Mouse (Mus musculus): Measurements from ENCODE around the gene Trp53bp1. TPM values are rescaled to one million over a fixed set of nuclear protein-coding genes. Genes with fewer than 3 reads are reported as not detected.

The Trp53bp1 gene
- polyA plus RNA-seq, 1 experiment, result 13.3 TPM

- Histone ChIP-seq H3K79me2 (ENCODE audit: control insufficient read depth, insufficient read depth) (no peaks in the 10 kb centered on the region), H3ac (ENCODE audit: control insufficient read depth, insufficient read length, low read depth) (no peak overlapping the region), H3K27me3 (ENCODE audit: control insufficient read depth, insufficient read depth, insufficient read length) (no peaks in the 10 kb centered on the region), H3K36me3 (ENCODE audit: control insufficient read depth, insufficient read depth) (peaks cover 40% of the 10 kb centered on the region), H3K4me3 (ENCODE audit: insufficient read depth, poor library complexity, severe bottlenecking) (no peak overlapping the region), H3K79me3 (ENCODE audit: low read depth) (no peaks in the 10 kb centered on the region)
- no peak for TF ChIP-seq MYOG (IDR thresholded peaks at IDR 0.05; ENCODE audit: control insufficient read depth, extremely low read depth, insufficient read length)
- TF ChIP-seq CTCF (IDR thresholded peaks at IDR 0.05; ENCODE audit: control insufficient read depth, insufficient read depth, insufficient read length), result no peak
- TF ChIP-seq MAX (IDR thresholded peaks at IDR 0.05), result no peak
- no peak for TF ChIP-seq FOSL1 (IDR thresholded peaks at IDR 0.05; ENCODE audit: insufficient read depth, low read length, poor library complexity, severe bottlenecking)
- TF ChIP-seq CEBPB (IDR thresholded peaks at IDR 0.05; ENCODE audit: low read depth), result no peak
- TF ChIP-seq MYOD1 (IDR thresholded peaks at IDR 0.05; ENCODE audit: control insufficient read depth, insufficient read length, low read depth), result no peak
- no peak for TF ChIP-seq USF1 (IDR thresholded peaks at IDR 0.05; ENCODE audit: low read depth)
Measured at GRCm38 (mm10) chr2:121239426-121239825, 31.8 kb downstream of the Trp53bp1 start.

- H3ac ChIP-seq (ENCODE audit: control insufficient read depth, insufficient read length, low read depth), result no peak overlapping the region
- peaks cover 45% of the 10 kb centered on the region for H3K36me3 ChIP-seq (ENCODE audit: control insufficient read depth, insufficient read depth)
- no peak overlapping the region for H3K4me3 ChIP-seq (ENCODE audit: insufficient read depth, poor library complexity, severe bottlenecking)
- no peak for TF ChIP-seq CTCF (IDR thresholded peaks at IDR 0.05; ENCODE audit: control insufficient read depth, insufficient read depth, insufficient read length)
- TF ChIP-seq MAX (IDR thresholded peaks at IDR 0.05), result no peak
- no peak for TF ChIP-seq USF1 (IDR thresholded peaks at IDR 0.05; ENCODE audit: low read depth)
- no peak for TF ChIP-seq FOSL1 (IDR thresholded peaks at IDR 0.05; ENCODE audit: insufficient read depth, low read length, poor library complexity, severe bottlenecking)
- TF ChIP-seq MYOG (IDR thresholded peaks at IDR 0.05; ENCODE audit: control insufficient read depth, extremely low read depth, insufficient read length), result no peak
- no peak for TF ChIP-seq MYOD1 (IDR thresholded peaks at IDR 0.05; ENCODE audit: control insufficient read depth, insufficient read length, low read depth)
- no peak for TF ChIP-seq CEBPB (IDR thresholded peaks at IDR 0.05; ENCODE audit: low read depth)
- no peaks in the 10 kb centered on the region for H3K27me3 ChIP-seq (ENCODE audit: control insufficient read depth, insufficient read depth, insufficient read length)
- H3K79me3 ChIP-seq (ENCODE audit: low read depth), result no peaks in the 10 kb centered on the region
- no peaks in the 10 kb centered on the region for H3K79me2 ChIP-seq (ENCODE audit: control insufficient read depth, insufficient read depth)
Measured at GRCm38 (mm10) chr2:121235460-121236072, 35.6 kb downstream of the Trp53bp1 start.

GRCm38 (mm10) chr2:121228135-121228534, 43.1 kb downstream of the Trp53bp1 start:
- H3K79me2 ChIP-seq (ENCODE audit: control insufficient read depth, insufficient read depth), result no peaks in the 10 kb centered on the region
- H3K27me3 ChIP-seq (ENCODE audit: control insufficient read depth, insufficient read depth, insufficient read length), result no peaks in the 10 kb centered on the region
- H3K36me3 ChIP-seq (ENCODE audit: control insufficient read depth, insufficient read depth), result peaks cover 30% of the 10 kb centered on the region
- no peak overlapping the region for H3K4me3 ChIP-seq (ENCODE audit: insufficient read depth, poor library complexity, severe bottlenecking)
- H3ac ChIP-seq (ENCODE audit: control insufficient read depth, insufficient read length, low read depth), result no peak overlapping the region
- no peaks in the 10 kb centered on the region for H3K79me3 ChIP-seq (ENCODE audit: low read depth)
- TF ChIP-seq MAX (IDR thresholded peaks at IDR 0.05), result no peak
- TF ChIP-seq CEBPB (IDR thresholded peaks at IDR 0.05; ENCODE audit: low read depth), result no peak
- TF ChIP-seq FOSL1 (IDR thresholded peaks at IDR 0.05; ENCODE audit: insufficient read depth, low read length, poor library complexity, severe bottlenecking), result no peak
- TF ChIP-seq MYOD1 (IDR thresholded peaks at IDR 0.05; ENCODE audit: control insufficient read depth, insufficient read length, low read depth), result no peak
- no peak for TF ChIP-seq MYOG (IDR thresholded peaks at IDR 0.05; ENCODE audit: control insufficient read depth, extremely low read depth, insufficient read length)
- TF ChIP-seq CTCF (IDR thresholded peaks at IDR 0.05; ENCODE audit: control insufficient read depth, insufficient read depth, insufficient read length), result no peak
- TF ChIP-seq USF1 (IDR thresholded peaks at IDR 0.05; ENCODE audit: low read depth), result no peak

GRCm38 (mm10) chr2:121223010-121223409, 48.2 kb downstream of the Trp53bp1 start:
- no peak overlapping the region for H3ac ChIP-seq (ENCODE audit: control insufficient read depth, insufficient read length, low read depth)
- no peak overlapping the region for H3K4me3 ChIP-seq (ENCODE audit: insufficient read depth, poor library complexity, severe bottlenecking)
- H3K79me2 ChIP-seq (ENCODE audit: control insufficient read depth, insufficient read depth), result no peaks in the 10 kb centered on the region
- no peaks in the 10 kb centered on the region for H3K79me3 ChIP-seq (ENCODE audit: low read depth)
- peaks cover 38% of the 10 kb centered on the region for H3K36me3 ChIP-seq (ENCODE audit: control insufficient read depth, insufficient read depth)
- TF ChIP-seq USF1 (IDR thresholded peaks at IDR 0.05; ENCODE audit: low read depth) (no peak), MAX (IDR thresholded peaks at IDR 0.05) (no peak), CTCF (IDR thresholded peaks at IDR 0.05; ENCODE audit: control insufficient read depth, insufficient read depth, insufficient read length) (peak; percentile 20), CEBPB (IDR thresholded peaks at IDR 0.05; ENCODE audit: low read depth) (no peak), FOSL1 (IDR thresholded peaks at IDR 0.05; ENCODE audit: insufficient read depth, low read length, poor library complexity, severe bottlenecking) (no peak)
- no peaks in the 10 kb centered on the region for H3K27me3 ChIP-seq (ENCODE audit: control insufficient read depth, insufficient read depth, insufficient read length)

GRCm38 (mm10) chr2:121219994-121220393, 51.2 kb downstream of the Trp53bp1 start:
- H3K27me3 ChIP-seq (ENCODE audit: control insufficient read depth, insufficient read depth, insufficient read length), result no peaks in the 10 kb centered on the region
- H3K79me2 ChIP-seq (ENCODE audit: control insufficient read depth, insufficient read depth), result no peaks in the 10 kb centered on the region
- H3K79me3 ChIP-seq (ENCODE audit: low read depth), result no peaks in the 10 kb centered on the region
- TF ChIP-seq FOSL1 (IDR thresholded peaks at IDR 0.05; ENCODE audit: insufficient read depth, low read length, poor library complexity, severe bottlenecking) (no peak), USF1 (IDR thresholded peaks at IDR 0.05; ENCODE audit: low read depth) (no peak), MYOG (IDR thresholded peaks at IDR 0.05; ENCODE audit: control insufficient read depth, extremely low read depth, insufficient read length) (no peak), CEBPB (IDR thresholded peaks at IDR 0.05; ENCODE audit: low read depth) (no peak), CTCF (IDR thresholded peaks at IDR 0.05; ENCODE audit: control insufficient read depth, insufficient read depth, insufficient read length) (no peak), MAX (IDR thresholded peaks at IDR 0.05) (no peak), MYOD1 (IDR thresholded peaks at IDR 0.05; ENCODE audit: control insufficient read depth, insufficient read length, low read depth) (no peak)
- no peak overlapping the region for H3K4me3 ChIP-seq (ENCODE audit: insufficient read depth, poor library complexity, severe bottlenecking)
- H3ac ChIP-seq (ENCODE audit: control insufficient read depth, insufficient read length, low read depth), result no peak overlapping the region
- peaks cover 42% of the 10 kb centered on the region for H3K36me3 ChIP-seq (ENCODE audit: control insufficient read depth, insufficient read depth)

Measured in C2C12 (cell line).